Mouse (Mus musculus): ENCODE results near the gene Hspbp1. TPM values are rescaled to one million over a fixed set of nuclear protein-coding genes. Genes with fewer than 3 reads are reported as not detected.
A peak's percentile ranks its signal among the peaks of the same experiment; 100 is the strongest.

Hspbp1 gene
- polyA plus RNA-seq, 1 experiment from 2014 or later = 181 TPM

DNA sequence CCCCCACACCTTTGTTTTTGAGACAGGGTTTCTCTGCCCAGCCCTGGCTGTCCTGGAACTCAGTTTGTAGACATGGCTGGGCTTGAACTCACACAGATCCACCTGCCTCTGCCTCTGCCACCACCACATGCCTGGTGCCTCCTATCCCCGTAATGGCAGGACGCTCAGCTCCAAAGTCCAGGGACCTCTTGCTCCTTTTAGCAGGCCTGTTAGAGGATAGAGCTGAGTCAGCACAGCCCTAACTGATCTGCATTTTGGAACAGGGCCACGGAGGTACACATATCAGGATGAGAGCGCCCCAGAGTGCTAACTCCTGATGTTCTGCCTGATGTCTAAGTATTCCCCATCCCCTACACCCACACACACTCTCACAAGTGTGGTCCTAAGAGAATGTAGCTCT is 53.8 kb downstream of the Hspbp1 start, which contains the start of gene Tmem86b:
Gene Tmem86b, minus strand, starts transcription at position 392 of the 400 bp plus-strand sequence.
- Histone ChIP-seq H3K9me3 (replicated peaks; ENCODE audit: control insufficient read depth, low read length, poor library complexity, severe bottlenecking) (no peaks in the 10 kb centered on the region), H3K9ac (ENCODE audit: low read depth, low read length) (no peak within 1 kb of the TSS), H3K4me1 (ENCODE audit: control insufficient read depth, insufficient read depth, low read length) (no peaks in the 10 kb centered on the region), H3K27me3 (ENCODE audit: control insufficient read depth, insufficient read depth, low read depth, low read length) (no peaks in the 10 kb centered on the region), H3K27ac (ENCODE audit: low read length) (no peak within 1 kb of the TSS), H3K36me3 (ENCODE audit: control insufficient read depth, insufficient read depth, low read length) (peaks cover 29% of the 10 kb centered on the region), H3K4me2 (ENCODE audit: low read length) (no peak within 1 kb of the TSS), H3K4me3 (ENCODE audit: low read depth, low read length) (no peak within 1 kb of the TSS)
- no peak for ATAC-seq
- WGBS = 96% methylated on average over 4 of the region's 4 CpGs

DNA sequence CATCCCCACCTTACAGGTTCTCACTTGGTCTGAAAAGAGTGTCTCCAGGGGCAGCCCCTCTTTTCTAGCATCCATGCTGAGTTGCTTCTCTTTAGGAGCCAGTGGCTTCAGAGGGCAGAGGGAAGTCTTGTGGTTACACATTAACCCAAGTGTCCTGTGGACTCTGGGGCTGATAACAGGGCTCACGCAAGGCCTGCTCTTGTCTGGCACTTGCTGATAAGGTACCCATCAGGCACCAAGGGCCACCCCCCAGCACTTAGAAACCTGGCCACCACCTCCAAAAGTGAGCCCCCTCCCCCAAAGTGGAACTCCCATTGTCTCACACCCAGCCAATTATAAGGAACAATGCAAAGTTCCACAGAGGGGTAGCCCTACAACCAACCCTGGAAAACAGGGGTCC is 54.7 kb downstream of the Hspbp1 start:
- H3K27ac ChIP-seq (ENCODE audit: low read length) = no peak overlapping the region
- 94% methylated on average over 1 of the region's 1 CpGs for WGBS
- H3K4me2 ChIP-seq (ENCODE audit: low read length) = no peak overlapping the region
- H3K27me3 ChIP-seq (ENCODE audit: control insufficient read depth, insufficient read depth, low read depth, low read length) = no peaks in the 10 kb centered on the region
- no peaks in the 10 kb centered on the region for H3K4me1 ChIP-seq (ENCODE audit: control insufficient read depth, insufficient read depth, low read length)
- ATAC-seq = no peak
- H3K9me3 ChIP-seq (replicated peaks; ENCODE audit: control insufficient read depth, low read length, poor library complexity, severe bottlenecking) = no peaks in the 10 kb centered on the region
- peaks cover 23% of the 10 kb centered on the region for H3K36me3 ChIP-seq (ENCODE audit: control insufficient read depth, insufficient read depth, low read length)
- H3K4me3 ChIP-seq (ENCODE audit: low read depth, low read length) = no peak overlapping the region
- H3K9ac ChIP-seq (ENCODE audit: low read depth, low read length) = no peak overlapping the region

DNA sequence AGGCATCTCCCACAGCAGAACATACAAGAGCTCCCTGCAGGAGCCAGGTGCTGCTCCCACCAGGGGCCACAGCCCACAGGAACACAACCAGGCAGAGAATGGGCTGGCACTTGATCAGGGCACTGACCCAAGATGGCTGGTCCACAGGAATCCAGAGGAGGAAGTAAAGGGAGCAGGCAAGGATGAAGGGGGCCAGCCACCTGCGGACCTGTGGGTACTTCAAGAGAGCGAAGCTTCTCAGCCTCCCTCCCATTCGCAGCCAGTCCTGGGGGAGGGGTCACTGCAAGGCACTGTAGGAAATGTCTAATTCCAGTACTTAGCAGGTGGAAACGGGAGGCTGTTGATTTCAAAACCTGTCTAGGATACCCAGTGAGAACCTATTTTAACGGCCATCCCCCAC is 55.3 kb downstream of the Hspbp1 start:
- H3K36me3 ChIP-seq (ENCODE audit: control insufficient read depth, insufficient read depth, low read length) = peaks cover 23% of the 10 kb centered on the region
- H3K9me3 ChIP-seq (replicated peaks; ENCODE audit: control insufficient read depth, low read length, poor library complexity, severe bottlenecking) = no peaks in the 10 kb centered on the region
- H3K4me3 ChIP-seq (ENCODE audit: low read depth, low read length) = no peak overlapping the region
- 95% methylated on average over 5 of the region's 5 CpGs for WGBS
- no peak for ATAC-seq
- H3K9ac ChIP-seq (ENCODE audit: low read depth, low read length) = no peak overlapping the region
- no peak overlapping the region for H3K4me2 ChIP-seq (ENCODE audit: low read length)
- no peaks in the 10 kb centered on the region for H3K27me3 ChIP-seq (ENCODE audit: control insufficient read depth, insufficient read depth, low read depth, low read length)
- no peak overlapping the region for H3K27ac ChIP-seq (ENCODE audit: low read length)
- H3K4me1 ChIP-seq (ENCODE audit: control insufficient read depth, insufficient read depth, low read length) = no peaks in the 10 kb centered on the region

DNA sequence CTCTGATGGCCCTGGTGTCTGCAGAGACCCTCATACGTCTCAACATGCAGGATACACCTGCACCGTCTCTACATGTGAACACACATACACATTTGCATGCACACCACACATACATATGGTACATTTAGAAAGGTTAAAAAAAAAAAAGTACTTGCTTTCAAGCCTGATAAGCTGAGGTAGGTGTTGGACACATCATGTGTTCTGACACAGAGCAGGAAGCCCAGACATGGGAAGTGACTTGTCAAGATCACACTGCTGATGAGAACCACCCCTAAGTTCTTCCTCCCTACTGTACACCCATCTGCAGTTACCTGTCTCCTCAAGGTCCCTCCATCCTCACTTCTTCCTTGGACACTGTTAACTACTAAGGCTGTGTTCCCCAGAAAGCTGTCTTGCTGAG is 58.9 kb downstream of the Hspbp1 start:
- H3K4me3 ChIP-seq (ENCODE audit: low read depth, low read length) = no peak overlapping the region
- no peaks in the 10 kb centered on the region for H3K9me3 ChIP-seq (replicated peaks; ENCODE audit: control insufficient read depth, low read length, poor library complexity, severe bottlenecking)
- no peak overlapping the region for H3K4me2 ChIP-seq (ENCODE audit: low read length)
- no peak overlapping the region for H3K27ac ChIP-seq (ENCODE audit: low read length)
- 92% methylated on average over 2 of the region's 2 CpGs for WGBS
- no peak for ATAC-seq
- 0 out of 2 replicates have a peak, but pooled peaks cover 3% of the 10 kb centered on the region for H3K36me3 ChIP-seq (ENCODE audit: control insufficient read depth, insufficient read depth, low read length)
- H3K9ac ChIP-seq (ENCODE audit: low read depth, low read length) = no peak overlapping the region
- no peaks in the 10 kb centered on the region for H3K4me1 ChIP-seq (ENCODE audit: control insufficient read depth, insufficient read depth, low read length)
- no peaks in the 10 kb centered on the region for H3K27me3 ChIP-seq (ENCODE audit: control insufficient read depth, insufficient read depth, low read depth, low read length)

DNA sequence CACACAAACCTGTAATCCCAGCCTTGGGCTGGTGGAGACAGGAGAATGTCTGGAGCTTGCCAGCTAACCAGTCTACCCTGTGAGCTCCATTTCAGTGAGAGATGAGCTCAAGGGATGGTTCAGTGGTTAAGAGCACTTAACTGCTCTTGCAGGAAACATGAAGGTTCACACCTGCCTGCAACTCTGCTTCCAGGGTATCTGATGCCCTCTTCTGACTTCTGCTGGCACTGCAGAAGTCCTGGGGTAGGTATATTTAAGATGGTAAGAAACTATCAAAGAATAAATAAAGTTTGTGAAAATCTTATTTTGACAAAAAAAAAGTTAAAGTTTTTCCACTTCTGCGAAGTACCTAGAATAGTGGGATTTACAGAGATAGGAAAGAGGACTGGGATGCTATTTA is 60.5 kb downstream of the Hspbp1 start:
- H3K36me3 ChIP-seq (ENCODE audit: control insufficient read depth, insufficient read depth, low read length) = 0 out of 2 replicates have a peak, but pooled peaks cover 1% of the 10 kb centered on the region
- no peak overlapping the region for H3K9ac ChIP-seq (ENCODE audit: low read depth, low read length)
- ATAC-seq = no peak
- H3K4me1 ChIP-seq (ENCODE audit: control insufficient read depth, insufficient read depth, low read length) = no peaks in the 10 kb centered on the region
- no peak overlapping the region for H3K27ac ChIP-seq (ENCODE audit: low read length)
- H3K4me3 ChIP-seq (ENCODE audit: low read depth, low read length) = no peak overlapping the region
- H3K4me2 ChIP-seq (ENCODE audit: low read length) = no peak overlapping the region
- 50% methylated on average over 1 of the region's 1 CpGs for WGBS
- no peaks in the 10 kb centered on the region for H3K27me3 ChIP-seq (ENCODE audit: control insufficient read depth, insufficient read depth, low read depth, low read length)
- H3K9me3 ChIP-seq (replicated peaks; ENCODE audit: control insufficient read depth, low read length, poor library complexity, severe bottlenecking) = no peaks in the 10 kb centered on the region

DNA sequence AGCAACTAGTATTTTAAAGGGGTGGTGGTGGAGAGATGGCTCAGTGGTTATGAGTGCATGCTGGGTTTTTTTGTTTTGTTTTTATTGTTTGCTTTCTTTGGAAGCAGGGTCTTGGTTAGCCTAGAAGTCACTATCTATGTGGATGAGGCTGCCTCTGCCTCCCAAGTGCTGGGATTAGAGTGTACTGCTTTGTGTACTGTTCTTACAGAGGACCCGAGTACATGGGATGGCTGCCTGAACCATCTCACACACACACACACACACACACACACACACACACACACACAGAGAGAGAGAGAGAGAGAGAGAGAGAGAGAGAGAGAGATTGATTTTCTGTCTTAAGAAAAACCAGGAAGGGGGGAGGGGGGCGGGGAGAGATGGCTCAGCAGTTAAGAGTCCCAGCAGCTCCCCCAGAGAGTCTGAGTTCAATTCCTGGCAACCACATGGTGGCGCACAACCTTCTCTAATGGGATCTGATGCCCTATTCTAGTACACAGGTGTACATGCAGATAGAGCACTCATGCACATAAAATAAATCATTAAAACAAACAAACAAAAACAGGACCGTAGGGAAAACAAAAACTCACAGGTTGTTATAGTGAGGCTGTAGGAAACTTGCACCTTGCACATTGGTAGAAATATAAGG is 61.2 kb downstream of the Hspbp1 start:
- peak; percentile 71; the same call in 1 of the 2 replicates for ATAC-seq
- Histone ChIP-seq H3K4me1 (ENCODE audit: control insufficient read depth, insufficient read depth, low read length) (no peaks in the 10 kb centered on the region), H3K27me3 (ENCODE audit: control insufficient read depth, insufficient read depth, low read depth, low read length) (no peaks in the 10 kb centered on the region), H3K9me3 (replicated peaks; ENCODE audit: control insufficient read depth, low read length, poor library complexity, severe bottlenecking) (no peaks in the 10 kb centered on the region), H3K4me3 (ENCODE audit: low read depth, low read length) (no peak overlapping the region), H3K27ac (ENCODE audit: low read length) (no peak overlapping the region), H3K36me3 (ENCODE audit: control insufficient read depth, insufficient read depth, low read length) (no peaks in the 10 kb centered on the region), H3K9ac (ENCODE audit: low read depth, low read length) (no peak overlapping the region), H3K4me2 (ENCODE audit: low read length) (no peak overlapping the region)
- 32% methylated on average over 4 of the region's 4 CpGs for WGBS

DNA sequence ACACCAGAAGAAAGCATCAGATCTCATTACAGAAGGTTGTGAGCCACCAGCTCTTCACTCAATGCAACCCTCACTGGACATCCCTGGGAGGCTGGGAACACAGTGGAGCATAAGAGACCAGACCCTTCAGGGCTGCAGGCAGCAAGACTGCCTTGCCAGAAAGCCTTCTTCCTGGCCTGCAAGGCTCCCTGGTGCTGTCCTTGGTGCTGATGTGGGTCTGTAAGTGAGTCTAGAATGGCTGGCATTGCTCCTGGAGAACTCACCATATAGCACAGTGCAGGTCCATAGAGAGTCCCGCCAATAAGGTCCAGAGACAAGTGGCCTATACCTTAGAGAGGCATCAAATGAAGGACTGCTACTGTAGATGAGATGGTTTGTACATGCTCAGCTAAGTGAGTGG is 64.9 kb downstream of the Hspbp1 start:
- WGBS = 35% methylated on average over 1 of the region's 1 CpGs
- no peaks in the 10 kb centered on the region for H3K36me3 ChIP-seq (ENCODE audit: control insufficient read depth, insufficient read depth, low read length)
- H3K9me3 ChIP-seq (replicated peaks; ENCODE audit: control insufficient read depth, low read length, poor library complexity, severe bottlenecking) = no peaks in the 10 kb centered on the region

DNA sequence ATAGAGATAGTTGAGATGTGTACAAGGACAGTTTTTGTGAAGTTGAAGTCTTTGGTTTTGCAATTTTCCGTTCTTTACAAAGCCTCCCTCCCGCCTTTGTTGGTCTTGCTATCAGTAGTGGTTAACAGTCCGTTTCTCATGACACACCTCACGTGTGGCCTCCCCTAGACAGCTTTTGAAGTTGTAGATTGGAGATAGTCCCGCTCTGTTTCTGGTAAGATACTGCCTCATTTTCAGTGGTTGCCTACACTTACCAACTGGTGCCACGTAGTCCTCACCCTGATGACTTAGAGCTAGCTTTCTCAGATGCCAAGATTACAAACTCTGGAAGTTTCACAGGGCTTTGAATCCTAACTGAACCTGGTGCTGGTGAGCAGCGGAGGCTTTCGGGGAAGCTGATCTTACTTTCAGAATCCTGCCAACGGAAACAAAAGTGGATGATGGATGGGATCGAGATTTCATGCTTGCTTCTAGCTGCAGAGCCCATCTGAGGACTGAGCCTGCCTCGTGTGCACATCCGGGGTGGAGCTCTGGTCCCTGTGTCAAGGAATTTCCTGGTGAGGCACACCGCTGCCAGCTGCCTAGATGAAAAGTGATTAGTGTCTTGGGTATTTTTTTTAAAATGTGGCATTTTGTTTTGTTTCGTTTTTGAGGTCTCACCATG is 71.0 kb downstream of the Hspbp1 start:
- WGBS = 83% methylated on average over 14 of the region's 14 CpGs
- no peak overlapping the region for H3K27ac ChIP-seq (ENCODE audit: low read length)
- H3K9ac ChIP-seq (ENCODE audit: low read depth, low read length) = no peak overlapping the region
- no peaks in the 10 kb centered on the region for H3K4me1 ChIP-seq (ENCODE audit: control insufficient read depth, insufficient read depth, low read length)
- ATAC-seq = no peak
- no peaks in the 10 kb centered on the region for H3K9me3 ChIP-seq (replicated peaks; ENCODE audit: control insufficient read depth, low read length, poor library complexity, severe bottlenecking)
- H3K27me3 ChIP-seq (ENCODE audit: control insufficient read depth, insufficient read depth, low read depth, low read length) = no peaks in the 10 kb centered on the region
- no peak overlapping the region for H3K4me3 ChIP-seq (ENCODE audit: low read depth, low read length)
- no peak overlapping the region for H3K4me2 ChIP-seq (ENCODE audit: low read length)
- H3K36me3 ChIP-seq (ENCODE audit: control insufficient read depth, insufficient read depth, low read length) = no peaks in the 10 kb centered on the region

More for the DNA sequence above, 64.9 kb downstream of the Hspbp1 start:
- Histone ChIP-seq H3K4me2 (ENCODE audit: low read length) (no peak overlapping the region), H3K4me3 (ENCODE audit: low read depth, low read length) (no peak overlapping the region), H3K9ac (ENCODE audit: low read depth, low read length) (no peak overlapping the region), H3K27ac (ENCODE audit: low read length) (no peak overlapping the region), H3K27me3 (ENCODE audit: control insufficient read depth, insufficient read depth, low read depth, low read length) (no peaks in the 10 kb centered on the region), H3K4me1 (ENCODE audit: control insufficient read depth, insufficient read depth, low read length) (no peaks in the 10 kb centered on the region)
- ATAC-seq = no peak

DNA sequence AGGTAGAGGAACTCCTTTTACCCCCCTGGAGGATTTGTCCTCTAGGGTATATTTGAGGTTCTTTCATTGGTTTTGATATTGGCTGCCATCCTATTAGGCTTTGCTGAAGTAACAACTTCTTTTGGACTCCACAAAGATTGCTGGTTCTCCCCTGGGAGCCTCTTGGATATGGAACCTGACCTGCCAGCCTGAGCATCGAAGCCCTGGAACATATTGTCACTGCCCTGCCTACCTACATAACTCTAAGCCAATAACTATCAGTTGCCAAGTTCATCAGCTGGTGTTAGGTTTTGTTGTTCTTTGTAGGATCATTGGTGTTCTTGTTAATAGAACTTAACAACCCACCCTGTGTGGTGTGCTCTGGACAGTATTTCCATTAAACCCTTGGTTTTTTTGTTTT is 71.9 kb downstream of the Hspbp1 start:
- 81% methylated on average over 1 of the region's 1 CpGs for WGBS
- ATAC-seq = no peak
- Histone ChIP-seq H3K27ac (ENCODE audit: low read length) (no peak overlapping the region), H3K9me3 (replicated peaks; ENCODE audit: control insufficient read depth, low read length, poor library complexity, severe bottlenecking) (no peaks in the 10 kb centered on the region), H3K4me2 (ENCODE audit: low read length) (no peak overlapping the region), H3K9ac (ENCODE audit: low read depth, low read length) (no peak overlapping the region), H3K4me3 (ENCODE audit: low read depth, low read length) (no peak overlapping the region), H3K36me3 (ENCODE audit: control insufficient read depth, insufficient read depth, low read length) (no peaks in the 10 kb centered on the region), H3K27me3 (ENCODE audit: control insufficient read depth, insufficient read depth, low read depth, low read length) (no peaks in the 10 kb centered on the region), H3K4me1 (ENCODE audit: control insufficient read depth, insufficient read depth, low read length) (no peaks in the 10 kb centered on the region)

All from midbrain, embryonic 16.5 days (tissue).